Mouse (Mus musculus) G1E (cell line): ENCODE data around the gene Gm17324.

Source experiments
- CTCF ChIP-seq: IDR thresholded peaks from 2 replicates; pipeline ENCODE4 v1.5.1; 2012; ENCODE audit warnings: low read depth, low read length, inconsistent platforms, mixed read lengths
- GATA2 ChIP-seq: IDR thresholded peaks from 2 replicates; pipeline ENCODE4 v1.6.1; 2012; ENCODE audit warnings: low read depth, low read length, inconsistent platforms, borderline replicate concordance

GRCm38 (mm10) chr9:78442579-78443392 is 5.8 kb downstream of the Gm17324 start, which contains the start of gene Cgas:
- no peak for TF ChIP-seq CTCF
- no peak for TF ChIP-seq GATA2
